Mouse (Mus musculus) kidney, embryonic 14.5 days (tissue): ENCODE data around the gene Krt20. TPM values are rescaled to one million over a fixed set of nuclear protein-coding genes. Genes with fewer than 3 reads are reported as not detected.

ENCODE experiments used
- ATAC-seq: fragments of 200-750 bp; cut with Nextera tagmentation; 2 replicates; pipeline ENCODE4 v1.8.0; 2017; ENCODE audit warnings: moderate number of reproducible peaks, mild to moderate bottlenecking, moderate TSS enrichment, moderate library complexity; ENCODE audit not compliant: low FRiP score, low TSS enrichment
- H3K27ac ChIP-seq: fragments of 300-500 bp; sonication (generic); 2 replicates; pipeline ENCODE4 v1.5.1; 2014; ENCODE audit warnings: low read depth, mild to moderate bottlenecking, low read length, moderate library complexity, mixed read lengths
- H3K27me3 ChIP-seq: fragments of 300-500 bp; sonication (generic); 2 replicates; pipeline ENCODE4 v1.6.1; 2014; ENCODE audit warnings: mild to moderate bottlenecking, low read length; ENCODE audit not compliant: control insufficient read depth, insufficient read depth
- H3K36me3 ChIP-seq: fragments of 300-500 bp; sonication (generic); 2 replicates; pipeline ENCODE4 v1.6.1; 2014; ENCODE audit warnings: low read length, mixed read lengths; ENCODE audit not compliant: control insufficient read depth, insufficient read depth
- H3K4me1 ChIP-seq: fragments of 300-500 bp; sonication (generic); 2 replicates; pipeline ENCODE4 v1.6.1; 2014; ENCODE audit warnings: low read length, mixed read lengths; ENCODE audit not compliant: control insufficient read depth, insufficient read depth
- H3K4me2 ChIP-seq: fragments of 300-500 bp; sonication (generic); replicated peaks from 2 replicates; pipeline ENCODE4 v1.6.1; 2014; ENCODE audit warnings: low read depth, mild to moderate bottlenecking, low read length
- H3K4me3 ChIP-seq: fragments of 300-500 bp; sonication (generic); 2 replicates; pipeline ENCODE4 v1.5.1; 2014; ENCODE audit warnings: mild to moderate bottlenecking, low read length
- H3K9ac ChIP-seq: fragments of 300-500 bp; sonication (generic); 2 replicates; pipeline ENCODE4 v1.6.1; 2014; ENCODE audit warnings: low read depth, mild to moderate bottlenecking, low read length, moderate library complexity
- H3K9me3 ChIP-seq: fragments of 300-500 bp; sonication (generic); 2 replicates; pipeline ENCODE4 v1.6.1; 2016; ENCODE audit warnings: low read length; ENCODE audit not compliant: control insufficient read depth
- WGBS: fragments of 180-500 bp; shearing (Covaris S2); extraction: QIAGEN DNeasy Blood & Tissue Kit; methylation state at CpG from one replicate; pipeline ENCODE4 v1.1.7; 2014; 5-methylcytosine and 5-hydroxymethylcytosine counted together
- polyA plus RNA-seq: library from polyadenylated mRNA; unstranded; fragments of >200 nt; fragmentation: Nextera tagmentation; extraction: Ambion mirVana; gene quantifications from 2 replicates; pipeline ENCODE4 v1.2.1, GENCODE M21; 2014

The Krt20 gene
- polyA plus RNA-seq, 1 experiment from 2014 or later = 0.22 TPM

GRCm38 (mm10) chr11:99379568-99379967 is 58.4 kb downstream of the Krt20 start:
- Histone ChIP-seq H3K4me1 (no peaks in the 10 kb centered on the region), H3K27ac (no peak overlapping the region), H3K9ac (no peak overlapping the region), H3K4me2 (no peak overlapping the region), H3K4me3 (no peak overlapping the region), H3K36me3 (no peaks in the 10 kb centered on the region), H3K9me3 (no peaks in the 10 kb centered on the region), H3K27me3 (no peaks in the 10 kb centered on the region)
- no peak for ATAC-seq
- WGBS = 21% methylated on average over 5 of the region's 5 CpGs

Other genes with a start within 250 kb of the Krt20 start
- 190 and 229 TPM in 2 replicates for gene Smarce1, start 207.1 kb downstream of the Krt20 start, polyA plus RNA-seq
- 0.11 and 0.51 TPM in 2 replicates for gene Krt222, start 194.1 kb downstream of the Krt20 start, polyA plus RNA-seq
- gene Krt24, start 152.9 kb downstream of the Krt20 start, polyA plus RNA-seq = not detected in 2 replicates
- gene Krt25, start 115.2 kb downstream of the Krt20 start, polyA plus RNA-seq = not detected in 2 replicates
- gene Krt26, start 100.2 kb downstream of the Krt20 start, polyA plus RNA-seq = not detected in 2 replicates
- not detected in 2 replicates for gene Krt27, start 87.0 kb downstream of the Krt20 start, polyA plus RNA-seq
- gene Krt28, start 63.2 kb downstream of the Krt20 start, polyA plus RNA-seq = 0.18 TPM in 1 of 2 replicates, not detected in the other
- 31.3 and 37.5 TPM in 2 replicates for gene Krt10, start 48.8 kb downstream of the Krt20 start, polyA plus RNA-seq
- not detected in 2 replicates for gene Krt12, start 15.9 kb downstream of the Krt20 start, polyA plus RNA-seq
- gene Krt23, start 55.0 kb upstream of the Krt20 start, polyA plus RNA-seq = 24.7 and 33.3 TPM in 2 replicates
- 0.43 and 0.69 TPM in 2 replicates for gene Krt39, start 83.2 kb upstream of the Krt20 start, polyA plus RNA-seq
- not detected in 2 replicates for gene Krt40, start 105.0 kb upstream of the Krt20 start, polyA plus RNA-seq
- not detected in 2 replicates for gene Krtap3-3, start 112.7 kb upstream of the Krt20 start, polyA plus RNA-seq
- gene Krtap3-2, start 118.7 kb upstream of the Krt20 start, polyA plus RNA-seq = not detected in 2 replicates
- gene Gm11939, start 121.3 kb upstream of the Krt20 start, polyA plus RNA-seq = not detected in 2 replicates
- gene Krtap3-1, start 128.5 kb upstream of the Krt20 start, polyA plus RNA-seq = not detected in 2 replicates
- not detected in 2 replicates for gene Krtap1-5, start 142.9 kb upstream of the Krt20 start, polyA plus RNA-seq
- gene Krtap1-4, start 145.5 kb upstream of the Krt20 start, polyA plus RNA-seq = not detected in 2 replicates
- not detected in 2 replicates for gene Krtap1-3, start 153.2 kb upstream of the Krt20 start, polyA plus RNA-seq
- gene Krtap9-3, start 160.0 kb upstream of the Krt20 start, polyA plus RNA-seq = not detected in 2 replicates
- gene Gm11938, start 165.2 kb upstream of the Krt20 start, polyA plus RNA-seq = not detected in 2 replicates
- not detected in 2 replicates for gene Gm11937, start 172.0 kb upstream of the Krt20 start, polyA plus RNA-seq
- gene Krtap2-4, start 176.7 kb upstream of the Krt20 start, polyA plus RNA-seq = not detected in 2 replicates
- gene Gm11562, start 182.3 kb upstream of the Krt20 start, polyA plus RNA-seq = not detected in 2 replicates
- gene Krtap4-1, start 190.1 kb upstream of the Krt20 start, polyA plus RNA-seq = not detected in 2 replicates
- gene Krtap4-2, start 196.9 kb upstream of the Krt20 start, polyA plus RNA-seq = not detected in 2 replicates
- not detected in 2 replicates for gene Krtap4-7, start 205.9 kb upstream of the Krt20 start, polyA plus RNA-seq
- gene Gm11555, start 212.1 kb upstream of the Krt20 start, polyA plus RNA-seq = not detected in 2 replicates
- not detected in 2 replicates for gene Gm11563, start 220.8 kb upstream of the Krt20 start, polyA plus RNA-seq
- not detected in 2 replicates for gene Krtap4-6, start 227.8 kb upstream of the Krt20 start, polyA plus RNA-seq